Mouse (Mus musculus) cerebellum, adult 8-10 months (tissue): Measurements from ENCODE around the gene Ankrd50.
A peak's percentile ranks its signal among the peaks of the same experiment; 100 is the strongest.

Source experiments
- DNase-seq: peaks from one replicate; pipeline ENCODE4 v3.0.0; 2022

Ankrd50 gene

DNA sequence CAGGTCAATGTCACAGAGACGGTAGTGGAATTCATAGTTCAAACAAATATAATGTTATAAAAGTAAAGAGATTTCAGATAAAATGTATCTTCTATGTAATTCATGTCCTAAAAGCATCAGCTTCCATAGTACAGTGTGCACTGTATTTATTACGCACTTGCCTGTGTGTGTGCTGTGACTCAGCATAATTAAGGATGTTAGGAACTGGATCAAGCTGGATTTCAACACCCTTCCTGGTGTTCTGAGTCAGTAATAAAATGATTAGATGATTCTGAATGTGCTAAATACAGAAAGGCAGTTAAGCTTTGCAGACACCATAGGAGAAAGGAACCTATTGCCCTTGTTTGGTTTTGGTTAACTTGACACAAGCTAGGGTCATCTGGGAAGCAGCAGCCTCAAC lies 21.5 kb downstream of the Ankrd50 start:
- DNase-seq, result no peak

- DNase-seq, result no peak
Observed at GRCm38 (mm10) chr3:38461742-38462141, 22.9 kb downstream of the Ankrd50 start.

- DNase-seq, result no peak
Observed at GRCm38 (mm10) chr3:38460250-38460624, 24.4 kb downstream of the Ankrd50 start.

DNA sequence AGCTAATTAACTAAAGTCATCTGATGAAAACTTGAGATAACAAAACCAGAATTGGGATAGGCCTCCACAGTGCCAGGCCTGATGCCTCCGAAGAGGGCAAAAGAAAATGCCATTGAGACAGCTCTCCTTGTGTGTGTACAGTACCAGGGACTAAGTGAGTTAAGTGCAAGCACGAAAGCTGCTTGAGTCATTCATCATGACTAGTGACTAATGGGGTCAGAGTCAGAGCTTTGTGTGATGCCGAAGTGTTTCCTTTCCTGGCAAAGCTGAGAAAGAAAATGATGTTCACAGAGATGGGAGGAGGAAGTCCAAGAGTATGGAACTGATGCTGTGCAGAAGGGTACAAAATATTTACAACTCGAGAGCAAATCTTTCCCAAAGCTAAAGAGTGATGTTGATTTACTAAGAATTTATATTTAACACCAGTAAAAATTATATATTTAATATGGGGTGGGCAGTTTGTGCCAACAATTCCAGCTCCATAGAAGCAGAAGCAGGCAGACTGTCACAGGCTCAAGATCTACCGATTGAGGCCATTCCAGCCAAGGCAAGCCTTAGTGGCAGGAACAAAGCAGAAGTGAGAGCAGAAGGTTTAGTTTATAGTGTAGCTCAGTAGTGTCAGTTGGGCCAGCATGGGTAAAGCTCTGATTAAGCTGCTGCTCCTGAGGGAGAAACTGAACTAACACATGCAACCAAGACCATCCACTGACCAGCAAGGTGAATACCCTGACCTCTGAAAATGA lies 25.0 kb downstream of the Ankrd50 start:
- DNase-seq, result no peak

GRCm38 (mm10) chr3:38457041-38457440 lies 27.6 kb downstream of the Ankrd50 start:
- peak; percentile 20 for DNase-seq

- DNase-seq, result no peak
Observed at GRCm38 (mm10) chr3:38452199-38452598, 32.4 kb downstream of the Ankrd50 start.

DNA sequence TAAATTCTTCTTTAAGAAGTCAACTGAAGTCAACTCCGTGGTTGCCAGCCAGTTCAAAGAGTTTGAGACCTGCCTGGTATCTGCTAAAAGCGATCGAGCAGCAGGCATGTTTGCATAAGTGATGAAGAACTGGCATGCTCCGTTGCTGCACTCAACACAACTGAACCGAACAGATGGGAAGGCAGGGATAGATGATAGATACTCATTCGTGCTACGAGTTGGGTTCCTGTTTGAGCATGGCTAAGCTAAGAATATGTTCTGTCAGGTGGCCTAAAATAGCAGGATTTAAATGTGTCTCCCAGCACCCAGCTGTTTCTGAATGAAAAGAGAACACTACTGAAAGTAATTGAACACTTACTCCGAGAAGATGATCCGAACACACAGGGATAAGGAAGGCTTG lies 38.1 kb downstream of the Ankrd50 start:
- DNase-seq, result no peak

DNA sequence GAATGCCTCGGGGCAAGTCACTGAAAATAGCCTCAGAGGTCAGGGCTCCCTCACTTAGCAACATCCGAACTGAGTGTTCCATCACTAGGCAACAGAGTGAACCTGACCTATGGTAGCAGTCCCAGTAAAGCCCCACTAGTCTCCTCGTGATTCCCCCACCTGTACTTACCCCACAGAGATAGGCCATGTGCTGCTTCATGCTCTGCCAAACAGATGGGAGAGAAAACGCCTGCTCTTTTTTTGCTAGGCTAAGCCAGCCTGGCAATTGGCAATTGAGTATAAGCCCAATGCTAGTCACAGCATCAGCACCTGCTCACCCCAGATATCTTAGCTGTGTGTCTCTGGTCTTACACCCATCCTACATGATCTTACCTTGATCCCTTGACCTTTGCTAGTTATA lies 40.8 kb downstream of the Ankrd50 start:
- DNase-seq, result no peak

GRCm38 (mm10) chr3:38440564-38440991 lies 44.1 kb downstream of the Ankrd50 start:
- no peak for DNase-seq

DNA sequence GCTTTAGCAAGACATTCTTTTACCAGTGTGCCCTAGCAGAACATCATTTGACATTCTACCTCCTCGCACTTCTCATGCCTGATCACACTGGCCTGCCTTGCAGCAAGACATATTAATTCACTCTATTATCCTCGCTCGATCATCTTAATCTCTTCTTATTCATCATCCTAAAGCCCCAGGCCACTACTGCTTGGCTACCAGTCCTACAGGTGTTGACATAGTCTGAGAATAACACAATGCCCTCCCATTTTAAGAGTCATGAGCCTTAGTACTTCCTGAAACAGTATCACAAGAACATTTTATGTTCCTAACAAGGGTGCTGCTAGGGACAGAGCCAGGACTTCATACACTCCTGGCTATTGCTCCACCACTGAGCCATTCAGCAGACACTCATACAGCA lies 48.0 kb downstream of the Ankrd50 start:
- no peak for DNase-seq

DNA sequence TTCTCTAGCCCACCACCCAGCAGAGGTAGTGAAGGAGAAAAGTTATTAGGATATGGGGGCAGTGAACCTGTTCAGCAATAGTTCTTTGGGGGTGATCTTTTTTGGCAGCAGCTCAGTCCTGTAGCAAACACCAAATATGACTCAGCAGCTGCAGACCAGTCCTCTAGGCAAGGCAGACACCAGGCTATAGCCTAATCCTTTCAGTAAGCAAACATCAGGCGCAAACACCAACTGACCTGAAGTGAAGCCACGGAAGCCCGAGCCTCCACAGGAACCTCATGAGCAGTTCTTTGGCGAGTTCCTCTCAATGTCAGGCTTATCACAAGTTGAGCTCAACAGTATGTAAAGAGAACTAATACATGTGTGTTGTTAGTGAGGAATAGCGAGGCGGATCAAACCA lies 48.8 kb downstream of the Ankrd50 start:
- no peak for DNase-seq

GRCm38 (mm10) chr3:38434486-38434885 lies 50.2 kb downstream of the Ankrd50 start:
- DNase-seq, result no peak

DNA sequence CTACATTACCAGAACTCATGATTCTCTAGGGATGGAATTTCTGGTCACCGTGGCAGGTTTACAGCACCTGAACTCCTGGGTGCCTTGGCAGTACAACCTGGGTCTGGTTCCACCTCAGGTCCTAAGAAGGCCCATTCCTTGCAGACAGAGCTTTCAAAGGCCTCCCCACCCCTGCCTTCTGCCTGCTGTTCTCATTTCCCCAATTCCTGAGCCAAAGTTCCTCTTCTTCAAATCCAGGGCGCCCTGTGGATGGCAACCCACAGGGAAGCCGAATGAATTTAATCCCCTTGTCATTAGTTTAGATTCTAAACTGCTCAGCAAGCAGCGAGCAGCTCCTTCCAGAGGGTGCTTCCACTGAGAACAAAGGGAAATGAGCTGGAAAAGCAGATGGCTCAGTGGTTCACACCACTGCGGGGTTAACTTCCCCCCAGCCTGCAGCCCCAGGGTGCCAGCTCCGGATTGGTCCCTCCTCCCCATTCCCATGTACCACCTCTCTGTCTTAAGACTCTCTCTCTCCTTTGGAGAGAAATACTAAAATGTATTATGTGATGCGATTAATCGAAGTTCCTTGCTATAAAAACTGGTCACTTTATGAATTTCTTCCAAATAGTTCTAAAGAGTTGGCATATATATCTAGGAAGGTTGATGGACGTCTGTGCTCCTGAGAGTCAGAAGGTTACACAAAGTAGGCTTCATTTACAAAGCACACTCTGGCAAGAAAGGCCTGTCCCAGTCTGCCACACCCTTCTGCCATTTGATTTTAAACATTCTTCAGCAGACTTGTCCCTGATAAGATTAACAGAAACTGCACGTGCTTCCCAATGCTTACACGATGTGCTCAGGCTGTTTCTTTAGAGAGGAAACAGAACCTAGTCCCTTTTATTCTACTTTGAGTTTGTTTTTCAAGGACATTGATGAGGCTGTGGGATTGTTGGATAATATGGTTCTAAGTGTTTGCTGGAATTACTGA lies 50.9 kb downstream of the Ankrd50 start:
- DNase-seq, result no peak

GRCm38 (mm10) chr3:38431461-38431860 lies 53.2 kb downstream of the Ankrd50 start:
- no peak for DNase-seq

DNA sequence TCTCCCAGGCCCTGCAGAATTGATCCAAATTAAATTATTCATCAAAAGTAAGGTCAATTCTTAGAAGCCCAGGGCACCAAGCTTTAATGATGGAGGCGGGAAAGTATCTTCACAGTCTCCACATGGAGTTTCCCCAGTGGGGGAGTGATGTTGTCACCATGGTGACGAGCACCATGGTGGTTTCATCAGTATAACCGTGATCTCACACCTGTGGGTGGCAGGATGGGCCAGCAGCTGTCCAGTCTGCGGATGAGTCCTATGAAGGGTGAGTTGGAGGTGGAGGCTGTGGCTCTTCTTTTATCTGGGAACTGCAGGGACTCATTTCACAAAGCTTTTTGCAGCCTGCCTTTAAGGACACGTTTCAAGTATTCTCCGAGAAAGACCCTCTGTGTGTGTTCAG lies 53.6 kb downstream of the Ankrd50 start:
- DNase-seq, result no peak

DNA sequence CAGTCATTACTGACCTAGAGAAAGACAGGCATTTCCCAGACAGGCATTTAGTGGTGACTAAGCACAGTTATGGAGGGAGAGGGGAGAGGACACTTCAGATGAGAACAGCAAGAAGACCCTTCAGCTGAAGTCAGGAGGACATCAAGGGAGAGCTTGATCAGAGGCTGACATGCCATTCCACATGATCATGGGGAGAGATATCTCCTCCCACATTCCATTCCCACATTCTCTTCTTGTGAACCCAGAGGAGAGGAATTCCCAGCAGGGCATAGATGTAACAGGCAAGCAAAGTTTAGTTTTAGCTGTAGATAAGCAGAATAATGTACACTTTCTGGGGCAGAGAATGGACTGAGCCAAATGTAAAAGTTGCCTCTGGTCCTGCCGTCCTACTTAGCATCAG lies 57.4 kb downstream of the Ankrd50 start:
- DNase-seq, result no peak

DNA sequence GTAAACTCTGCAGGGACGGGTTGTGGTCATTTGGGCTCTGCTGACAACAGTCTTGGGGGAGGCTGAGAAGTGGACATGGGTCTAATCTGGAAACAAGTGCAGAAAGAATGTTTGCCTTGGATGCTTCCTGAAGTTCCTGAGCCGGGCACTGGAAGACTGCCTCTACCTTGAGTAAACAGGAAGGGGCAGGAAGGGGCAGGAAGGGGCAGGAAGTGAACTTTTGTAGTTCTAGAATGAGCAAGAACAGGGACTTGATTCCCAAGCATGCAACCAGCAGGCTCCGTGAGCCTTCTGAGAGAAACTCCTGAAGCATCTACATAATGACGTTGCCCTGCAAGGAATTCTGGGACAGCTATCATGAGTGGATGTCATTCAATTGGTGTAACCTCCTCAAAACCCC lies 60.7 kb downstream of the Ankrd50 start:
- DNase-seq, result no peak

GRCm38 (mm10) chr3:38419896-38420295 lies 64.7 kb downstream of the Ankrd50 start:
- no peak for DNase-seq

GRCm38 (mm10) chr3:38415292-38415930 lies 69.2 kb downstream of the Ankrd50 start:
- no peak for DNase-seq
